Mouse (Mus musculus) C2C12 (cell line): ENCODE measurements around the gene Wfs1.

Source experiments
- CEBPB ChIP-seq: IDR thresholded peaks from one replicate; pipeline ENCODE4 v1.6.1; 2011; ENCODE audit warnings: low read depth, mild to moderate bottlenecking, control low read depth, moderate library complexity
- CTCF ChIP-seq: IDR thresholded peaks from one replicate; pipeline ENCODE4 v1.5.1; 2011; ENCODE audit not compliant: control insufficient read depth, insufficient read depth, insufficient read length
- FOSL1 ChIP-seq: IDR thresholded peaks from one replicate; pipeline ENCODE4 v1.8.0; 2011; ENCODE audit warnings: mild to moderate bottlenecking, low read length; ENCODE audit not compliant: poor library complexity, insufficient read depth, severe bottlenecking
- MAX ChIP-seq: IDR thresholded peaks from one replicate; pipeline ENCODE4 v1.6.1; 2011; ENCODE audit warnings: mild to moderate bottlenecking, control low read depth
- MYOD1 ChIP-seq: IDR thresholded peaks from one replicate; pipeline ENCODE4 v1.6.1; 2011; ENCODE audit warnings: low read depth; ENCODE audit not compliant: control insufficient read depth, insufficient read length
- MYOG ChIP-seq: IDR thresholded peaks from one replicate; pipeline ENCODE4 v1.6.1; 2011; ENCODE audit not compliant: control insufficient read depth, insufficient read length; ENCODE audit errors: extremely low read depth
- USF1 ChIP-seq: IDR thresholded peaks from one replicate; pipeline ENCODE4 v1.6.1; 2011; ENCODE audit warnings: low read depth, mild to moderate bottlenecking, control low read depth, moderate library complexity

DNA sequence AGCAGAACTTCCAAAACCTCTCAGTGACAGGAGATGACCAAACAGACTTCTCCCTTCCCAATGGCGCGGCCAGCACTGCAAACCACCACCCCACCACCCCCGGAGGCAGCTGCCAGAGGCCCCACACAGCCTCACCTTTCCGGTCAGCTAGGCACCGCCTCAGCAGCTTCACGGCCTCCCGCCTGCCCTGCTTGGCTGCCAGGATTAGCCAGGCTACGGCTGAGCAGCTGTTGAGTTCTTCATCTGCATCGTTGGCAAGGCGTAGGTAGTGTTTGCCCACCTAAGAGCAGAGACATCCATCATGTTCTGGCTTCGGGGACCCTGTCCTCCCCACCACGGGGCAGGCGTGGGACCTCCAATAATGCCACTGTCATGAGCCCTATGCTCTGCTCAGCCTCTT, 13.7 kb downstream of the Wfs1 start:
- TF ChIP-seq CTCF (no peak), USF1 (no peak), CEBPB (no peak), MYOG (no peak), FOSL1 (no peak), MAX (no peak), MYOD1 (no peak)
